Mouse (Mus musculus) ES-E14 (cell line): ENCODE measurements around the gene Slc27a4.

Experiments
- HCFC1 ChIP-seq: IDR thresholded peaks from 2 replicates; pipeline ENCODE4 v1.6.1; 2012; ENCODE audit warnings: low read length, inconsistent platforms, borderline replicate concordance; ENCODE audit not compliant: insufficient read depth
- ZNF384 ChIP-seq: IDR thresholded peaks from 2 replicates; pipeline ENCODE4 v1.6.1; 2012; ENCODE audit warnings: low read depth, low read length, inconsistent platforms

GRCm38 (mm10) chr2:29853736-29854135 lies 51.3 kb downstream of the Slc27a4 start:
- no peak for TF ChIP-seq ZNF384
- no peak for TF ChIP-seq HCFC1
